Mouse (Mus musculus): ENCODE data around the gene Actr5.

DNA sequence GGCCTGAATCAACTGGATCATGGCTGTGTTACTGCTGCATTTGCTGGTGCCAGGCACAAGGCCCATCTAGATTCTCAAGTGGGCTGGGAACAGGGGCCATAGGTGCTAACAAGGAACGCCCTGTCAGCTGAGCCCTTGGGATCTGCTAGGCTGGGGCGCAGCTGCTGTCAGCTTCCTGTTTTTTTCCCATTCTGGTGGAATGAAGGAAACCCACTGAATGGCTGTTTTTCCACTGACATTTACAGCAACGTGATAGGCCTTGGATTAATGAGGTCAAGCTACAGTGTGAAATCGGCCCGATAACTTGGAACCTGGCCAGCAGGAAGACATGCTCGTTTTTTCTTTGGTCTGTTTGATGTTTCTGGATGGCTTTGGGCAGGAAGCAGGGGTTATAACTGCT, 48.1 kb downstream of the Actr5 start:
- TF ChIP-seq GATA1 (IDR thresholded peaks at IDR 0.05; ENCODE audit: low read length) (no peak), TAL1 (IDR thresholded peaks at IDR 0.05; ENCODE audit: low read length) (no peak)

All from erythroblast, embryonic 14.5 days (primary cell).